Mouse (Mus musculus): ENCODE measurements around the gene Olfr201.
"Not testable (repeated sequence)": the region's sequence is repeated elsewhere in the genome, so short reads cannot be mapped to it uniquely, and the experiment has no call there.

The Olfr201 gene

GRCm38 (mm10) chr16:59272532-59272931 is at the start of gene Olfr201:
Gene Olfr201, minus strand, starts transcription at chr16:59272632.
- in situ Hi-C loops (cut with MseI, MboI) = not testable (repeated sequence)

- in situ Hi-C loops (cut with MseI, MboI) = no loop called here
Measured at GRCm38 (mm10) chr16:59318148-59318547, 45.7 kb upstream of the Olfr201 start, which contains the start of gene Olfr204. Gene Olfr204, minus strand, starts transcription at chr16:59318248.

- in situ Hi-C loops (cut with MseI, MboI) = no loop called here
Measured at GRCm38 (mm10) chr16:59298581-59298980, 26.1 kb upstream of the Olfr201 start, which contains the start of gene Olfr203. Gene Olfr203, plus strand, starts transcription at chr16:59298881.

- in situ Hi-C loops (cut with MseI, MboI) = not testable (repeated sequence)
Measured at GRCm38 (mm10) chr16:59287576-59287975, 15.1 kb upstream of the Olfr201 start.

- in situ Hi-C loops (cut with MseI, MboI) = no loop called here
Measured at GRCm38 (mm10) chr16:59286693-59287092, 14.3 kb upstream of the Olfr201 start, which contains the start of gene Olfr202. Gene Olfr202, minus strand, starts transcription at chr16:59286793.

GRCm38 (mm10) chr16:59283476-59283875 is 11.0 kb upstream of the Olfr201 start:
- in situ Hi-C loops (cut with MseI, MboI) = no loop called here

GRCm38 (mm10) chr16:59280542-59280941 is 8.1 kb upstream of the Olfr201 start:
- in situ Hi-C loops (cut with MseI, MboI) = no loop called here

- in situ Hi-C loops (cut with MseI, MboI) = not testable (repeated sequence)
Measured at GRCm38 (mm10) chr16:59269097-59269496, 3.3 kb downstream of the Olfr201 start.

- in situ Hi-C loops (cut with MseI, MboI) = no loop called here
Measured at GRCm38 (mm10) chr16:59249684-59250083, 22.7 kb downstream of the Olfr201 start.

GRCm38 (mm10) chr16:59219667-59220066 is 52.8 kb downstream of the Olfr201 start, which contains the start of gene Olfr199:
Gene Olfr199, minus strand, starts transcription at chr16:59219767.
- in situ Hi-C loops (cut with MseI, MboI) = not testable (repeated sequence)

- in situ Hi-C loops (cut with MseI, MboI) = not testable (repeated sequence)
Measured at GRCm38 (mm10) chr16:59217861-59218260, 54.6 kb downstream of the Olfr201 start.

Measured in mouse trophoblast stem cell (cell line).